Mouse (Mus musculus) hindbrain, embryonic 15.5 days (tissue): ENCODE measurements around the gene Gm20388. TPM values are rescaled to one million over a fixed set of nuclear protein-coding genes. Genes with fewer than 3 reads are reported as not detected.

Experiments used
- ATAC-seq: fragments of 200-750 bp; cut with Nextera tagmentation; 2 replicates; pipeline ENCODE4 v1.8.0; 2017; ENCODE audit warnings: low read depth, moderate number of reproducible peaks, moderate TSS enrichment; ENCODE audit not compliant: low FRiP score
- H3K27ac ChIP-seq: fragments of 300-500 bp; sonication (generic); replicated peaks from 2 replicates; pipeline ENCODE4 v1.5.1; 2015; ENCODE audit warnings: mild to moderate bottlenecking, inconsistent platforms
- H3K27me3 ChIP-seq: fragments of 300-500 bp; sonication (generic); 2 replicates; pipeline ENCODE4 v1.6.1; 2015; ENCODE audit warnings: control low read depth, inconsistent platforms
- H3K36me3 ChIP-seq: fragments of 300-500 bp; sonication (generic); 2 replicates; pipeline ENCODE4 v1.6.1; 2015; ENCODE audit warnings: control low read depth, inconsistent platforms
- H3K4me1 ChIP-seq: fragments of 300-500 bp; sonication (generic); replicated peaks from 2 replicates; pipeline ENCODE4 v1.6.1; 2015; ENCODE audit warnings: control low read depth, inconsistent platforms
- H3K4me2 ChIP-seq: fragments of 300-500 bp; sonication (generic); 2 replicates; pipeline ENCODE4 v1.6.1; 2015; ENCODE audit warnings: moderate library complexity, mild to moderate bottlenecking, inconsistent platforms
- H3K4me3 ChIP-seq: fragments of 300-500 bp; sonication (generic); 2 replicates; pipeline ENCODE4 v1.5.1; 2015; ENCODE audit warnings: mild to moderate bottlenecking, inconsistent platforms
- H3K9ac ChIP-seq: fragments of 300-500 bp; sonication (generic); 2 replicates; pipeline ENCODE4 v1.6.1; 2015; ENCODE audit warnings: inconsistent platforms
- H3K9me3 ChIP-seq: fragments of 300-500 bp; sonication (generic); 2 replicates; pipeline ENCODE4 v1.6.1; 2016; ENCODE audit warnings: control low read depth, inconsistent platforms
- WGBS: fragments of 180-500 bp; shearing (Covaris S2); methylation state at CpG from one replicate; pipeline ENCODE4 v1.1.7; 2015; 5-methylcytosine and 5-hydroxymethylcytosine counted together
- polyA plus RNA-seq: library from polyadenylated mRNA; unstranded; fragments of >200 nt; fragmentation: Nextera tagmentation; extraction: Ambion mirVana; gene quantifications from 2 replicates; pipeline ENCODE4 v1.2.1, GENCODE M21; 2015

Gene Gm20388
- polyA plus RNA-seq, 1 experiment from 2014 or later, result 5.4 TPM

DNA sequence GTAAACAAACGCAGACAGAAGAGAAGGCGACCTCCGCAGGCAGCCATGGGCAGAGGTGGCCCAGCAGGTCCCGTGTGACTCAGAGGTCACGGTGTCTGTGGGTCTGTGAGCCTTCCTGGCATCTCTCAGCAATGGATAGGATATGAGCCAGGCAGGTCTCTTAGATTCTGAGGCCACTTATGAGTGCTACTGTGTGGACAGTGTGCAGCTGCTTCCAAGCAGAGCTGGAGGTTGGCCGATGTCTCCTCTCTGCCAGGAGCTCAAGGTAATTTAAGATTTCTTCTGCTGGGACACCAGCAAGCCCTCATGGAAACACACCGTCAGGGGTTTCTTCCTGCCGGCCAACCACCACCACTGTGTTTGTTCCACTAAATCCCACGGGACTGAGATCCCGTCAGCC, 4397.1 kb downstream of the Gm20388 start:
- H3K9ac ChIP-seq, result no peak overlapping the region
- H3K4me3 ChIP-seq, result no peak overlapping the region
- no peak for ATAC-seq
- H3K27me3 ChIP-seq, result no peaks in the 10 kb centered on the region
- WGBS, result 93% methylated on average over 10 of the region's 10 CpGs
- H3K9me3 ChIP-seq, result no peaks in the 10 kb centered on the region
- H3K36me3 ChIP-seq, result no peaks in the 10 kb centered on the region
- peaks cover 4% of the 10 kb centered on the region for H3K4me1 ChIP-seq
- no peak overlapping the region for H3K27ac ChIP-seq
- H3K4me2 ChIP-seq, result no peak overlapping the region

DNA sequence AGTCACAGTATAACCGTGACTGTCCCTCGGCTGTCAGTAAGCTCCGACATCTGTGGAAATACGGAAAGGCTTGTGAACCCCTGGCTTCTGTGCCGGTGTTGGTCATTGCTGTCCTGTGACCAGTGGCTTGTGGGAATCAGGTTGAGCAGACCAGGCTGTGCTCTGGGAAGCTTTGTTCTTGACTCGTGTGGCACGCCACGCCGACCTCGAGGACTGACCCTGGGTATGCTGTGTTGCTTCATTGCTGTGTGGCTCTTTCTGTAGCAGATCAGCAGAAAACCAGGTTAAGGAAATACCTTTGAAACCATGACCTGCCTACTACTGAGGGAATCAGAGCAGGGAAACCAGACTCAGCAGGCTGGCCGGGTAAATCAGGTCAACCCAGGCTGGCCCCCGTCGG, 4399.9 kb downstream of the Gm20388 start:
- no peak overlapping the region for H3K9ac ChIP-seq
- H3K4me3 ChIP-seq, result no peak overlapping the region
- no peak overlapping the region for H3K27ac ChIP-seq
- no peaks in the 10 kb centered on the region for H3K9me3 ChIP-seq
- no peaks in the 10 kb centered on the region for H3K27me3 ChIP-seq
- ATAC-seq, result no peak
- peaks cover 16% of the 10 kb centered on the region for H3K4me1 ChIP-seq
- H3K36me3 ChIP-seq, result no peaks in the 10 kb centered on the region
- no peak overlapping the region for H3K4me2 ChIP-seq
- WGBS, result 85% methylated on average over 13 of the region's 13 CpGs

DNA sequence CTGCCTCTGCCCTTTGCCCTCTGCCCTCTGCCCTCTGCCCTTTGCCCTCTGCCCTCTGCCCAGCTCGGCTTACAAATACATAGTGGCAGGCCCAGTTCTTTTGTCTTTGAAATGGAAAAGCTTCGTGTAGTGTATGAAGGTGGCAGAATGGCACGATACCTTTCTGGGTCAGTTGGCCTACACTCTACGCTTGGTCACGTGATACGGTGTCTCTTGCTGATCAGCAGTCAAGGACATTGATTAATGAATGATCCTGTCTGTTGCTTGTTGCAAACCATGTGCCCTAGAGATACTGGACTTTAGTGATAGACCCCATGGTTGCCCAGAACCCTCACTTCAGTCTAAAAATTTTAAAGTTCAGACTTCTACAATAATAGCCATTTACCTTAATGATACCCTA, 4400.5 kb downstream of the Gm20388 start:
- no peak for ATAC-seq
- no peak overlapping the region for H3K9ac ChIP-seq
- 71% methylated on average over 6 of the region's 6 CpGs for WGBS
- no peak overlapping the region for H3K27ac ChIP-seq
- H3K36me3 ChIP-seq, result no peaks in the 10 kb centered on the region
- no peak overlapping the region for H3K4me2 ChIP-seq
- no peaks in the 10 kb centered on the region for H3K9me3 ChIP-seq
- no peak overlapping the region for H3K4me3 ChIP-seq
- peaks cover 16% of the 10 kb centered on the region for H3K4me1 ChIP-seq
- H3K27me3 ChIP-seq, result no peaks in the 10 kb centered on the region

DNA sequence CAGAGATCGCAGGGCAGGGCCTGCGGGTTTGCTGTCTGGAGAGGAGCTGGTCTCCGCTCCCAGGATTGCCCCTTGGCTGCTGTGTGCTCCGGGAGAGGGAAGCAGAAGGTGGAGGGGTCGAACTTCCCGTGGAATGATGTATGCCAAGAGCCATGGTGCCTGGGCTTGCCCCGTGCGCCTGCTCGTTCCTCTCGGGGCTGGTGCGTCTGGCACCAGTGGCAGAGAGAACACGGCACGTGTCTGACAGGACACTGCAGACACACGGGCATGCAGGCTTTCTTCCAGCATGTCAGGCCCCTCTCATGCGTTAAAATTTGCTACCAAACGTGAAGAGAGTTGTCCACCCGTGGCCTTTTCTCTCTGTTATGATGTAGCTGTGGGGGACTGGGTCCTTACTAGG, 4401.1 kb downstream of the Gm20388 start:
- Histone ChIP-seq H3K36me3 (no peaks in the 10 kb centered on the region), H3K4me3 (no peak overlapping the region), H3K4me1 (peaks cover 20% of the 10 kb centered on the region), H3K27me3 (no peaks in the 10 kb centered on the region), H3K9ac (no peak overlapping the region), H3K4me2 (no peak overlapping the region), H3K27ac (no peak overlapping the region), H3K9me3 (no peaks in the 10 kb centered on the region)
- 87% methylated on average over 17 of the region's 17 CpGs for WGBS
- ATAC-seq, result no peak

DNA sequence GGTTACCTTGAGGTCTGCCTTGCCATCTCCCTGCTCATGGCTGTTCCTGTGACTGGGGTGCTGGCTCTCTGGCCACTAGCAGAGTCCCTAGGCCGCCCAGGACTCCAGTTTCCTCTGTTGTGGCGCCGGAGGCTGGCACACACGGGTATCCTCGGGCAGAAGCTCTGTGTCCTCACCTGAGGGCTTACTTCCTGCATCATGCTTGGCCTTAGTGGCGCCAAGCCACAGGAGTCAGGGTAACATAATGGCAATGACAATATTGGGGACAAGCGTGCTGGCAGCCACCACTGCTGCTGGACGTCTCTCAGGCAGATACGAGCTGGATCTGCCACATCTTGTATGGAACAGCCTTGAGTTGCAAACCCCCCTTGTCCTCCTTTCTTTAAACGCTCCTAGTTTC, 4401.6 kb downstream of the Gm20388 start:
- no peaks in the 10 kb centered on the region for H3K36me3 ChIP-seq
- H3K4me1 ChIP-seq, result peaks cover 25% of the 10 kb centered on the region
- H3K9ac ChIP-seq, result no peak overlapping the region
- no peak overlapping the region for H3K27ac ChIP-seq
- H3K4me2 ChIP-seq, result no peak overlapping the region
- H3K27me3 ChIP-seq, result no peaks in the 10 kb centered on the region
- no peak for ATAC-seq
- no peaks in the 10 kb centered on the region for H3K9me3 ChIP-seq
- 94% methylated on average over 10 of the region's 10 CpGs for WGBS
- H3K4me3 ChIP-seq, result no peak overlapping the region

DNA sequence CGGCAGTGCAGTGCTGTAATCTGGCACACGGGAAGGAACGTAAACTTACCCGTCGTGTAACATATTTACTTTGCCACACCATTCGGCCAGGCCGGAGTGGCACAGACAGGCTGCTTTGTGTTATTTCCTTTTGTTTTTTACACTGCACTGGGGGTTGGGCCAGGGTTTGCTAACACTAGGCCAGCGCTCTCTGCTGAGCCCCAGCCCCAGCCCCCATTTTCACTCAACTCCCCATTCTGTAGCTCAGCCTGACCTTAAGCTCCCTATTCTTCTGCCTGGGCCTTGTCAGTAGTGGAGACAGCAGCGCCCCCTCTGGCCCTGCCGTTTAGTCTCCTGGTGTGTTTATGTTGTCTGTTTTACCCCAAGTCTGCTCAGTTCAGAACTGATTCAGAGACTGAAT, 4404.2 kb downstream of the Gm20388 start:
- no peaks in the 10 kb centered on the region for H3K9me3 ChIP-seq
- H3K36me3 ChIP-seq, result no peaks in the 10 kb centered on the region
- no peak for ATAC-seq
- H3K27me3 ChIP-seq, result no peaks in the 10 kb centered on the region
- WGBS, result 26% methylated on average over 10 of the region's 10 CpGs
- H3K27ac ChIP-seq, result peak overlapping the region; percentile 35; the same call in 1 of the 2 replicates
- peaks cover 45% of the 10 kb centered on the region for H3K4me1 ChIP-seq
- H3K4me3 ChIP-seq, result no peak overlapping the region
- no peak overlapping the region for H3K4me2 ChIP-seq
- no peak overlapping the region for H3K9ac ChIP-seq

DNA sequence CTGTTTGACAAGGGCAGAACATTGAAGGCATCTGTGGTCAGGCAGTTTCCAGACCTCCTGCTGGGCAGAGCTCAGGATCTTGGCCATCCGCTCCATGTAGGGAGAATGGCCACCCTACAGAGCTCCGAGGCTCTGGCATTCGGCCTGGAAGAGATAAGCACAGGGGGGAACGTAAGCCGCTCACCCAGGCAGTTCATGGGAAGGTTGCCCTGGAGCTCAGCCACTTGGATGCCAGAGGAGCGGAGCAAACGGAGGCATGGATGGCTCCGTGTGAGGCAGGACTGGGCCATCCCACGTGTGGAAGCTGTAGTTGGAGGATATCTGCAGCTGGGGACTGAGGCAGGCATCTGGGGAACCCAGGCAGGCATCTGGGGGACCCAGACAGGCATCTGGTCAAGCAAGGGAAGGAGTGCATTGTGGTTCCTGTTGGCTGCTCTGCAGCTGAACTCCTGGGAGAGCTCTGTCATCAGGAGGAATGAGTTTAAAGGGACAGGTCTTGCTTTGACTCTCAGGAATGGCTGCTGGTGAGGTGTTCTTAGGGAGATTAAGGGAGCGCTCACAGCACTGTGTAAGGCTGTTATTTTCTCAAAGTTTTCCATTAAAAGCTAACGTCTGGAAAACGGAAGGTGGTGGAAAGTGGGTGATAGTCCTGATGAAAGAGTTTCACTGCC, 4406.0 kb downstream of the Gm20388 start:
- H3K4me2 ChIP-seq, result no peak overlapping the region
- no peak overlapping the region for H3K4me3 ChIP-seq
- peaks cover 62% of the 10 kb centered on the region for H3K4me1 ChIP-seq
- ATAC-seq, result no peak
- H3K27ac ChIP-seq, result 0 out of 2 replicates have a peak overlapping the region, but pooled peaks have one; percentile 21
- H3K36me3 ChIP-seq, result no peaks in the 10 kb centered on the region
- H3K27me3 ChIP-seq, result no peaks in the 10 kb centered on the region
- no peaks in the 10 kb centered on the region for H3K9me3 ChIP-seq
- no peak overlapping the region for H3K9ac ChIP-seq
- WGBS, result 50% methylated on average over 12 of the region's 12 CpGs

DNA sequence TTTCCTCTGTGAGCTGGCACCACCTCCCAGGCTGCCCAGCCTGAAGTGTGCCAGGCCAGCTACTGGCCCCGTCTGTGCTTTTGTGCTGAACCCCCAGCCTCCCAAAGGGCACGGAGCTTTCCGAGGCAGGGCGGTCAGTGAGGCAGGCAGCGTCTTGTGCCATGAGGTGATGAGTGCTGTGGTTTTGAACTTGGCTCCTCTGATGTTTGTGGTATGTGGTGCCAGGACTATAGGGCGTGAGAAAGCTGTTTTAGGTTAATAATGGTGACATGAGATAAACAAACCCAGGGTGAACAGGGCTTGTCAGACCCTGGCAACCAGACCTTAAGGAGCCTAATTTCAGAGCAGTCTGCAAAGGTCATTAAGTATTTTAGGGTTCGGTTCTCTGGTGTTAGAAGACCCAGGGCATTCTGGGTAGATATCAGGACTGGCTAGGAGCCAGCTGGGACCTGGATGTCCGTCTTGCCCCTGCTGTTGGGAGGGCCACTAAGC, 4406.6 kb downstream of the Gm20388 start:
- 57% methylated on average over 8 of the region's 8 CpGs for WGBS

DNA sequence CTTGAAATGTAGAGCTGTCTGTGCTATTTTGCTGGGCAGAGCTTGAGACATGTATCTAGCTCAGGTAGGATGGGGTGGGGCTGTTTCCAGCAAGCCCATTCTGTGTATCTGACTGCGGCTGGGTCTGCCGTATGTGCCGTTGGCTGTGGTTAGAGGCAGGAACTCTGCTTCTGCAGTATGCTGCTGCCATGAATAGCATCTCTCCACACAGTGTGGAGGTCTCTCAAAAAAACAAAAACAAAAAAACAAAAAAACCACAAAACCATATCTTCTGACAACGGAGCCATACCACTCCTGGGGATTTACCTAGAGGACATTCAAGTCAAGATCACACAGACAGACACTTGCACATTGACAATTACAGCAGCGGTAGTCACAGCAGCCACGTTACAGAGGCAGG, 4407.2 kb downstream of the Gm20388 start:
- Histone ChIP-seq H3K27ac (no peak overlapping the region), H3K9ac (no peak overlapping the region), H3K4me3 (no peak overlapping the region), H3K36me3 (no peaks in the 10 kb centered on the region), H3K27me3 (no peaks in the 10 kb centered on the region), H3K4me2 (no peak overlapping the region), H3K4me1 (peaks cover 74% of the 10 kb centered on the region), H3K9me3 (no peaks in the 10 kb centered on the region)
- ATAC-seq, result no peak
- 75% methylated on average over 6 of the region's 6 CpGs for WGBS

More for the DNA sequence above, 4406.6 kb downstream of the Gm20388 start:
- Histone ChIP-seq H3K27me3 (no peaks in the 10 kb centered on the region), H3K9me3 (no peaks in the 10 kb centered on the region), H3K4me2 (no peak overlapping the region), H3K27ac (no peak overlapping the region), H3K36me3 (no peaks in the 10 kb centered on the region), H3K9ac (no peak overlapping the region), H3K4me1 (peaks cover 68% of the 10 kb centered on the region), H3K4me3 (no peak overlapping the region)
- no peak for ATAC-seq

DNA sequence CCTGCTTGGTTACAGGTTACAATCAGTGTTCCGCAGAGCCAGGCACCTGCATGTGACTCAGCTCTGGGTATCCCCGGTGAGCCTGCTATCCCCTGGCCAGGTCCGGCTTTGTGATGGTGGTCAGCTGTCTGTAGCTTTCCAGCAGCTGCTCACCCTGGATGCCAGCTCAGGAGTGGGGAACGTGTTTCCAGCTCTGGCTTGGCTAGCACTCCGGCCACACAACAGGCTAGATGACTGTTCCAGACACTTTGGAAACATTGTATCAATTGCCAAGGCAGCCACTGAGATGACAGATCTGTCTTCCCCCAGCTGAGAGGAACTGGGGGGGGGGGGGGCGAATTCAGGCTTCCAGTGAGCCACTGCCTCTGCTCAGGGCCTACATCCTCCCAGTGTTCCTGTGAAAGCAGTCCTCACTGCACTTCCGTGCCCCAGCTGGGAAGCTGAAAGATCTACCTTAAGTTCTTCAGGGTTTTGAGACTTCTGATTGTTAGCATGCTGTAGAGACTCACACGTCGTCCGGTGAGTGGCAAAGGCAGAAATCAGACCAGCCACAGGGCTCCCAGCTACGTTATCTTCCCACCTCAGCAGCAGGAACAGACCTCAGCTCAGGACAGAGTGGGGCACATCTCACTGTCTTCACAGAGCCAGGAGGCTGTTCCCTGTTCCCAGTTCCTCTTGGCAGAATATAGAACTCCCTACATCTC, 4408.1 kb downstream of the Gm20388 start:
- peaks cover 83% of the 10 kb centered on the region for H3K4me1 ChIP-seq
- no peaks in the 10 kb centered on the region for H3K27me3 ChIP-seq
- no peak overlapping the region for H3K4me3 ChIP-seq
- no peaks in the 10 kb centered on the region for H3K9me3 ChIP-seq
- H3K4me2 ChIP-seq, result no peak overlapping the region
- no peak overlapping the region for H3K9ac ChIP-seq
- H3K27ac ChIP-seq, result no peak overlapping the region
- ATAC-seq, result peak; percentile 31; the same call in 1 of the 2 replicates
- no peaks in the 10 kb centered on the region for H3K36me3 ChIP-seq
- WGBS, result 61% methylated on average over 11 of the region's 11 CpGs

DNA sequence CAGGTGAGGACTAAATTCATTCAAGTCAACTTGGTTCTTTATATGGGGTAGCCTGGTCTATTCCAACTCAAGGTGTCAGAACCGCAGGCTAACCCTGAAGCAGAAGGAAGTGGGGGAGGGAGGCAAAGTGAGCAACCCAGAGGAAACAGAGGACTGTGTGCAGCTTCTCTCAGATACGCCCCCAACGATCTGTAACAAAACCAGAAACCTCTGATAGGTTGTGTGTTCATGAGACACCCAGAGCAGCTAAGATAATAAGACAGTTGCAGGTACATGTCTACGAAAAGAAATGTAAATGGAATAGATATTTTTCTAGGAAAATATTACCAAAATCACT, 4408.6 kb downstream of the Gm20388 start:
- H3K9ac ChIP-seq, result no peak overlapping the region
- 86% methylated on average over 4 of the region's 4 CpGs for WGBS
- no peak for ATAC-seq
- no peak overlapping the region for H3K4me2 ChIP-seq
- H3K27me3 ChIP-seq, result no peaks in the 10 kb centered on the region
- H3K4me1 ChIP-seq, result peaks cover 81% of the 10 kb centered on the region
- no peak overlapping the region for H3K4me3 ChIP-seq
- no peaks in the 10 kb centered on the region for H3K9me3 ChIP-seq
- H3K27ac ChIP-seq, result no peak overlapping the region
- 0 out of 2 replicates have a peak, but pooled peaks cover 2% of the 10 kb centered on the region for H3K36me3 ChIP-seq

DNA sequence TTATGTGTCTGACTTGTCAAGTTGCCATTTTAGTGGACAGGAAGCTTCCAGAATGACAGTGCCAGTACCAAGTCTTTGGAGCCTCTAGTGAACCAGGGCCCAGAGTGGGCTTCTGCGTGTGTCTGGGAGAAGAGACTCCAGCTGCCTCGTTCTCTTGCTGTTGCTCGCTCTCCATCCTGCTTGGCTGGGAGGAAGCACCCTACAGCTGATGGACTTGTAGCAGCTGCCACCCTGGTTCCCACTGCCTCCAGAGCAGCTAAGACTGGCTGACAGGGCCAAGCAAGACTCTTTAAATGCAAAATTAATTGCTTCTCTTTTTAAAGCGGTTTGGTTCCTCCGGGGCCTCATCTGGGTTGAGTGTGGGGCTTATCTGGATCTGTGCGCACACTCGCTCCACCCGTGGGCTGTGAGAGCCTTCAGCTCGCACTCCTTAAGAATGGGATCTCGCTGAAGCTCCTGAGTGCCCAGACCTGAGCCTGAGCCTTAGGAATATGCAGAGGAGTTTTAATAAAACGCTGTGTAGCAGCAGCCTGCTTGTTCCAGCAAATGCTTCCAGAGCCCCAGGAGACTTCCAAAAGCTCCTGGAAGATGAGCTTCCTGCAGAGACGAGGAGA, 4410.7 kb downstream of the Gm20388 start:
- 0 out of 2 replicates have a peak, but pooled peaks have one; percentile 28 for ATAC-seq
- Histone ChIP-seq H3K27ac (peak overlapping the region; percentile 75), H3K27me3 (no peaks in the 10 kb centered on the region), H3K4me1 (peaks cover 67% of the 10 kb centered on the region), H3K36me3 (peaks cover 11% of the 10 kb centered on the region), H3K4me3 (no peak overlapping the region), H3K9ac (no peak overlapping the region), H3K9me3 (no peaks in the 10 kb centered on the region), H3K4me2 (peak overlapping the region; percentile 17; the same call in 1 of the 2 replicates)
- 29% methylated on average over 12 of the region's 12 CpGs for WGBS
